Mouse (Mus musculus): ENCODE measurements around the gene Fam198b. TPM values are rescaled to one million over a fixed set of nuclear protein-coding genes. Genes with fewer than 3 reads are reported as not detected.

The Fam198b gene
- total RNA-seq, 1 experiment from 2014 or later, result 1.4 TPM

DNA sequence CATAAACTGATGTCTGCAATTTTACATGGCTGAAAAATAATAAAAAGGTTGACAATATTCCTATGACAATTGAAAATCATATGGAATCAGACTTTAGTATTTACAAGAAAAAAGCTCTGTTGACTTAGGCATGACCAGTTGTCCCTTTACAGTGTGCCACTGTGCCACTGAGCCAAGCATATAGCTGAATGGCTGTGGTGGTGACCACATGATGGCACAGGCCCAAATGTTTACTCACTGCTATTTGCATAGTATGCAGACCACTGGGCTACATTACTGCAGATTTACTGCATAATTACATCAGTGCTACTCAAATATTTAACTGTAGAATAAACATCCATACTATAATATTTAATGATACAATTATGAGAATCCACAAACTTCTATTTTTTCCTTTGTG, 21.1 kb downstream of the Fam198b start:
- no peak for ATAC-seq (replicated peaks in 1 of 2; ENCODE audit: insufficient read depth in 1 of 2, low FRiP score in 2 of 2, low TSS enrichment in 1 of 2, low read depth in 1 of 2, poor library complexity in 2 of 2, severe bottlenecking in 2 of 2)

DNA sequence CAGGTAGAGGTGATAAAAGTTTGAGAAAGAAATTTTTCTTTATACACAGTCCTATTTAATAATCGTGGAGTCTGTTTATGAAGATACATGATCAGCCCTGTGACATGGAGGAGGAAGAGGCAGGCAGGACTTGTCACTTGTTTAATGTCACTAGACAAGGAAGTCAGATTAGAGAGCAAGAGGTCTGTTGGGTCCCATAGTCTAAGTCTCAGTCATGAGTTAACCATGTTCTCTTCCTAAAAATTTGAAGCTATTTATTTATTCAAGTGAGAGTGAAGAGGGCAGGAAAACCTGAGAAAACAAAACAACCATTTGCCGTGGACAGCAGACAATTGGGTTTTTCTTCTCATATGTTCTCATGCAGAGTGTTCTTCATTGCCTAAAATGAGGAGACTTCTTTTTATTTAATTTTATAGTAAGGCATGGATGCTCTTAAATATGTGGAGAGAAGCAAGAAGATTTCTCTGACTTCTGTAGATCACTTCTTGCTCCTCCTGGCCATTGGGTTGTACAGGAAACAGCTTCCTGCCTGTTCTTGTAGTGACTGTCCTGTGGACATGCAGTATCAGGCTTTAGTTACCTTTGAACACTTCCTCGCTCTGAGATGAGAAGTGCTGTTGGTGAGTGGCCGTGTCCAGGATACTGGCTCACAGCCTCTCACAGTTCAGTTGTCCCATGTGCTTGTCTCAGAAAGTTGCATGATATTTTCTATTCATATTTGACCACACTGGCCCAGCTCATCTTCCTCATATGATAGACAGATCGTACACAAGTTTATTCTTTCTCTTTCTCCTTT, 22.1 kb downstream of the Fam198b start:
- ATAC-seq (replicated peaks in 1 of 2; ENCODE audit: insufficient read depth in 1 of 2, low FRiP score in 2 of 2, low TSS enrichment in 1 of 2, low read depth in 1 of 2, poor library complexity in 2 of 2, severe bottlenecking in 2 of 2), result peak; percentile 15 to 33

DNA sequence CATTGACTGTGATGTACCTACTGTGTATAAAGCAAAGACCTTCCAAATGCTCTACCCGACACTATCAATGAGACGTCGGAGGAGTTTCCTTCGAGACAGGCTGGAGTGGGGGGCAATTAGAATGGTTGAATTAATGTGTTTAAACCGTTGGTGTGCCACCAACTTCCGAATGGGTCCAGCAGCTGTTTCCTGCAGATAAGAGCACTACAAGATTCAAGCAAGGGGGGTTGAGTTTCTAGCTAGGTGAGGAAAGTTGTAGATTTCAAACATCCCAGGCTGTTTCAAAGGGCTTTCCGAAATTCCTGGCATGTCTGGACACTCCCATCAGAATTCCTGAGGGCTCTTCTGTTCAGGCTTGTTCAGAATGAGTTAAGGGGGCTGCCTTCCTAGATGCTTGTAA, 22.9 kb downstream of the Fam198b start:
- peak; percentile 88 for ATAC-seq (replicated peaks in 1 of 2; ENCODE audit: insufficient read depth in 1 of 2, low FRiP score in 2 of 2, low TSS enrichment in 1 of 2, low read depth in 1 of 2, poor library complexity in 2 of 2, severe bottlenecking in 2 of 2)

DNA sequence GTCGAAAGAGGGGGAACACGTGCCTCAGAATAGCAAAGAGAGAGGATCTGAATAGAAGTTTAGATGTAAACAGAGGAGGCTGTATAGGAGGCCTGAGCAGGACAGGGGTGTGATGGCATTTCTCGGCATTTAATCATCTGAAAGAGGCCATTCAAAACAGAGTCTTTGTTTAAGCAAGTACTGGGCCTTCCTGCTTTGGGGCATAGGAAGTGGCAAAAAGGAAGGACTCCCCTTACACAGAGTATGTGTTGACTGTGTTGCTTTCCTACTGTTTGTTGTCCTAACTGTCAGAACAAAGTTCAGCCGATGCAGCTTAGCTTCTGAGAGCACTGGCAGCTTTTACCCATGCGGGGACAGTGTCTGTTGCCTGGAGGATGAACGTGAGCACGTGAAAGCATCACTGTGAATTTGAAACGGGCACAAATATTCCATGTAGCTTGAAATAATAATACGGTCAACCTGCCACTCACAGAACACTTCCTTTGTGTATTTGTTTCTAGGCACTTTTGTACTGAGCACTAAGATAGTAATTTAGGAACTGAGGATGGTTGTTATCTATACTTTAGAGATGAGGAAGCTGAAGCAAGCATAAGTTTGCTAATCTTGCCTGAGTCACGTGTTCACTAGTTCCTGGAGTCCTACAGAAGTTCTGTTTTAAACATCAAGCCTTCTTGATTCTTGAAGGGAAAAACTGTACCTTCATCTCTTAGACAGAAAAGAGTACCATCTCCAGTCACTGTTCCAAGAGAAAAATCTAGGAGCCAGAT, 26.2 kb downstream of the Fam198b start:
- no peak for ATAC-seq (replicated peaks in 1 of 2; ENCODE audit: insufficient read depth in 1 of 2, low FRiP score in 2 of 2, low TSS enrichment in 1 of 2, low read depth in 1 of 2, poor library complexity in 2 of 2, severe bottlenecking in 2 of 2)

DNA sequence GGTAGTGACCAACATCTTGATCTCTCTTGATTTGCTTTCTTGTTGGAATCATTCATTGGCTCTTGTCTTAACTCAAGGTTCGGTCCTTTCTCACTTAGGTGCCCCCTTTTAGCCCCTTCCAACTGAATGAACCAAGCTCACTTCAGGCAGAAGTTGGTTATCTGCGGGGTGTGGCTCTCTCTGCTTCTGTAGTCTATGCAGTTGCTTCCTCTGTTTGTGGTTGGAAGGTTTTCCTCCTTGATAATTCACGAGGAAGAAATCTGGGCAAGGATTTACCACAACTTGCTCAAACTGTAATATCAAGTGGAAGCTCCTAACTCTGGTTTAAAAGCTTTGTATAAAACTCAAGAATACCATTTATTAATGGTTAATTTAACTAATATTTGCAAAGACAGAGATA, 26.8 kb downstream of the Fam198b start:
- peak in 1 of 2 experiments; percentile 37; a peak in 1 of 4 replicates for ATAC-seq (replicated peaks in 1 of 2; ENCODE audit: insufficient read depth in 1 of 2, low FRiP score in 2 of 2, low TSS enrichment in 1 of 2, low read depth in 1 of 2, poor library complexity in 2 of 2, severe bottlenecking in 2 of 2)

DNA sequence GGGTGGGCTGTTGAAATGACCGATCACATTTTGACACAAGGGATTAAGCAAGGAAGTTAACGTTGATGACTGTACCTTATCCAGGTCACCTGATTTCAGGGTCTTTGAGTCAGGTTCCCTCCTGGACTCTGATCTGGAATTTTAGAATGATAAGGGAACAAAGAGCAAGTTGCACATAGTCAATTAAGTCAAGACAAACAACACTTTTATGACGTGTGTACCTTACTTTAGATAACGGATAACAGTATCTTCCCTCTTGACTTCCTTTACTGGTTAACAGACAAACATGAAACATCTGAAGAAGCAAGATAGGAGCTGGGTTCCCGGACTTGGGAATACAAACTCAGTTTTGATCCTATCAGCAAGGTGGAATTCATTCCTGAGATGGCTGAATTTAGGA, 29.7 kb downstream of the Fam198b start:
- ATAC-seq (replicated peaks in 1 of 2; ENCODE audit: insufficient read depth in 1 of 2, low FRiP score in 2 of 2, low TSS enrichment in 1 of 2, low read depth in 1 of 2, poor library complexity in 2 of 2, severe bottlenecking in 2 of 2), result no peak

DNA sequence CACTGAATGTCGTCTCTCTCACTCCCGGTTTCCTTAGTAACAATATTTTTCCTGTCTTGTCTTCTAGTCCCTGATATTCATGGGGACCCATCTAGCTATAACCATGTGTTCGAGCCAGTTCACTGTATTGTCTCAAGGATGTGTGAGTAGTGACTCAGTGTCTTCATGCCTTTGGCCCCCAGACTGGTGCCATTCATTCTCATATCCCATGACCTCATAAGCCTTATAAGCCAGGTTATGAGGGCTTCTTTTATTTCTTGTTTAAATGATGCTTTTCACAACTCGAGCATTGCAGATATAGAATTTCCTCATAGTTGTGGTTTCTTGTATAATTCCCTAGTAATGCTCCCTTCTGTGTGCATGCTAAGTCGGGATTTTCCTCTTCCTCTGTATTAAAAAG, 31.9 kb downstream of the Fam198b start:
- no peak for ATAC-seq (replicated peaks in 1 of 2; ENCODE audit: insufficient read depth in 1 of 2, low FRiP score in 2 of 2, low TSS enrichment in 1 of 2, low read depth in 1 of 2, poor library complexity in 2 of 2, severe bottlenecking in 2 of 2)

DNA sequence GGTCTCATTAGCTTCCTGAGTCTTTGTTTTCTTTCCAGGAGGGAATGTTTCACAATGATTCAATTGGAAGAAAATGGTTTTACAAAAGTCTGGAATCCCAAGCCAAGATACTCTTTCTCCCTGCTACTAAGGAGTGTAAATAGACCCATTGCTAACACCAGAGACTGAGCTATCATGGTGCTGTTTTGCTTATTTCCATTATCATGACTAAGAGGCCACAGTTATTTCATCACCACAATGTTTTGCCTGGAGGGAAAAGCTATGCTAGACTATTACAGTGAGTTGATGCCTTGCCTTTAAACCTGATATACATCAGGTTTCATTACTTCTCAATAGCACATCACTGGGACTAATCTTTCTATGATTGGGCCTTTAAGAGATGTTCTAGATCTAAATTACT, 34.4 kb downstream of the Fam198b start:
- ATAC-seq (replicated peaks in 1 of 2; ENCODE audit: insufficient read depth in 1 of 2, low FRiP score in 2 of 2, low TSS enrichment in 1 of 2, low read depth in 1 of 2, poor library complexity in 2 of 2, severe bottlenecking in 2 of 2), result no peak

DNA sequence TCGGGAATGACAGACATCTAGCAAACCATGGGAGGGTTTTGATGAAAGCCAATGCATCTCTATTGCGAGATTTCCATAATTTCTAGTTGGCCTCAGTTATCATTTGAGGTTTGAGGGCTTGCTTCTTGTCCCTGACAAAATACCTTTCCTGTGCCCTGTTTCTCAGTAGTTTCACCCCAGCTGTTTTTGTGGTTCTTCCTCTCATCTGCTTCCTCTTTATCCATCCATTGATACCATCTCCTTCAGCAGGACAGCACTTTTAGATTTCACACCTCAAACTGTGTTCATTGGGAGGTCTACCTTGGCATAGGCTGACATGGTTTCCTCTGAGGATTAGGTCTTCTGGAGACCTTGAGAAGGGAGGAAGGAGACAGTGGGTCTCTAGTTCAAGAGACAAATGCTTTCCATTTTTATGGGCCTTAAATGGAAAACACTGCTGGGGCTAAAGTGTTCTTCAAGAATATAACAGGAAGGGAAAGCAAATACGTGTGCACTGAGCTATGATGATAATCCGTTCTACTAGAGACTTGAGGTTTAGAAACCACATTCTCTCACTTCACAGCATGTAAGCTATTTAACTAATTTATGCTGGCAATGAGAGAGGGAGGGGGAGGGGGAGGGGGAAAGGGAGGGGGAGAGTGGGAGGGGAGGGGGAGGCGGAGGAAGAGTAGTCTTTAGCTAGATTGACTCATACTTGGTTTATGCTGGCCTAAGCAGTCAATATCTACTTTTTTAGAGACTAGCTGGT, 41.8 kb downstream of the Fam198b start:
- peak; percentile 87 to 88 for ATAC-seq (replicated peaks in 1 of 2; ENCODE audit: insufficient read depth in 1 of 2, low FRiP score in 2 of 2, low TSS enrichment in 1 of 2, low read depth in 1 of 2, poor library complexity in 2 of 2, severe bottlenecking in 2 of 2)

DNA sequence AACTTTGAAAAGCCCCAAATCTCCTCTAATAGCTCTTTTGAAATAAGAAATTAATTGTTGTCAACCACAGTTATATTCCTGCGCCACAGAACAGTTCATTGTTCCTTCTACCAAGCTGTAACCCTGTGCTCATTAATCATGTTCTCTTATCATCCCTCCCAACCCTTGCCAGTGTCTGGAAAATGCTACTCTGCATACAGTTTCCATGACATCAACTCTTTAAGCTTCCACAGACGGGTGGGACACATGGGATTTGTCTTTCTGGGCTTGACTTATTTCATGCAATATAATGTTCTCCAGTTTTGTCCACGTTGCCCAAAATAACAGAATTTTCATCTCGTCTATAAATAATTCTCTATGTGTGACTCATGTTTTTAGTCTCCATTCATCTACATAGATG, 42.7 kb downstream of the Fam198b start:
- no peak for ATAC-seq (replicated peaks in 1 of 2; ENCODE audit: insufficient read depth in 1 of 2, low FRiP score in 2 of 2, low TSS enrichment in 1 of 2, low read depth in 1 of 2, poor library complexity in 2 of 2, severe bottlenecking in 2 of 2)

DNA sequence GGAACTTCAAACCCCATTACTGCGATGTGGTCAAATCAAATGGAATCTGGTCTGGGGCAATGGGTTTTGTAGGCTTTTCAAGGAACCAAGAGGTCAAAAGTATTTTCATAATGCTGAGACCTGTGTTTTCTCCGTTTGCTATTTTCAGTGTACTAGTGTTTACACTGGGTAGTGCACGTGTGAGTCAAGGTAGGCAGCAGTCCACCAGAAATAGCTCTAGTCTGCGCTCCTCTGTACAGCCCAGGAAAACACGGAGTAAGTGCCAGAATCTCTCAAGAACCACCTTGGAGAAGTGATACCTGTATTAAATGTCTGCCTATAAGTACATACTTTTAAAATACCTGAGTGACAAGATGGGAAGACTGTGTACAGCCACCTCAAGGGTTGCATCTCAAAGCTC, 44.1 kb downstream of the Fam198b start:
- no peak for ATAC-seq (replicated peaks in 1 of 2; ENCODE audit: insufficient read depth in 1 of 2, low FRiP score in 2 of 2, low TSS enrichment in 1 of 2, low read depth in 1 of 2, poor library complexity in 2 of 2, severe bottlenecking in 2 of 2)

DNA sequence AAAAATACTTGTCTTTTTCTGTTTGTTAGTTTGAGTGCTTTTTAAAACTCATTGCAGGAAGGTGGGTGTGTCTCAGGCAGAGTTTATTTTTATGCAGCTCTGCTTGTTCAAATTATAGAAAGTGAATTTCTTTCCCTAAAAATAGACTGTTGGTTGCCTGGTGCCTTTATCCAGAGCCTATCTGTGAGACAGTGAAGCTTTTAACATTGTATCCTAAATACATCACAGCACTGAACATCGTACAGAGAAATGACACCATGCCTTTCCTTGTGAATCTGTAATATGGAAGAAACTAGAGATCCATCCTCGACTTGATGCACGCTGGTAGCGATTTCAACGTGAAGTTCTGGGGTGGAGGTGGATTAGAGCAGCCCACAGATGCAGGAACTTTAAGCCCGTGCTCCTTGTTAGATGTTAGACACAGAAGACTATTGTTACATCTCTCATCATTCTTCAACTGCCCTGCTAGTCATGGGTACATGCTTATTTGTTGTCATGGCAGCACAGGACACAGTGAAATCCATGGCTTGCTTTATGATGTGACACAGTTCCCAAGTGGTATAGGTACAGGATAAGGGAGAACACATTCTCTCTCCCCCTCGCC, 45.9 kb downstream of the Fam198b start:
- ATAC-seq (replicated peaks in 1 of 2; ENCODE audit: insufficient read depth in 1 of 2, low FRiP score in 2 of 2, low TSS enrichment in 1 of 2, low read depth in 1 of 2, poor library complexity in 2 of 2, severe bottlenecking in 2 of 2), result no peak

DNA sequence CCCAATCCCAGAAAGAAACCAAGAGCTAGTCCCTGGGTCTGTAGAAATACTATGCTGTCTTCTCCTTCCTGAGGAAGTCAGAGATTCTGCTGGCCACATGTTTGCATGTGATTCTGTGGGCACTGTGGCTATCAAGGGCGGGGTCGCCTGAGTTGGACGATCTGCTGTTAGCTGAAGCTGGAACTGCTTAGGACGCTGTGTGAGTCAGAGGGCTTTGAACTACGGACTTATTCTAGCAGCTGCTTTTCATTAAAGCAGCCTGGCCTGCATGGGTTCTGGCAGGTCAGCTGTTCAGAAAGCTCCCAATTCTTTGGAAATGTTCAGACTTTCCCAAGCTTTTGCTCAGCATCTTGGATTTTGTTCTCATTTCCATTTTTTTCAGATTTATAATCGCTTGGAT, 51.9 kb downstream of the Fam198b start:
- peak; percentile 63 to 74; a peak in 3 of 4 replicates for ATAC-seq (replicated peaks in 1 of 2; ENCODE audit: insufficient read depth in 1 of 2, low FRiP score in 2 of 2, low TSS enrichment in 1 of 2, low read depth in 1 of 2, poor library complexity in 2 of 2, severe bottlenecking in 2 of 2)

DNA sequence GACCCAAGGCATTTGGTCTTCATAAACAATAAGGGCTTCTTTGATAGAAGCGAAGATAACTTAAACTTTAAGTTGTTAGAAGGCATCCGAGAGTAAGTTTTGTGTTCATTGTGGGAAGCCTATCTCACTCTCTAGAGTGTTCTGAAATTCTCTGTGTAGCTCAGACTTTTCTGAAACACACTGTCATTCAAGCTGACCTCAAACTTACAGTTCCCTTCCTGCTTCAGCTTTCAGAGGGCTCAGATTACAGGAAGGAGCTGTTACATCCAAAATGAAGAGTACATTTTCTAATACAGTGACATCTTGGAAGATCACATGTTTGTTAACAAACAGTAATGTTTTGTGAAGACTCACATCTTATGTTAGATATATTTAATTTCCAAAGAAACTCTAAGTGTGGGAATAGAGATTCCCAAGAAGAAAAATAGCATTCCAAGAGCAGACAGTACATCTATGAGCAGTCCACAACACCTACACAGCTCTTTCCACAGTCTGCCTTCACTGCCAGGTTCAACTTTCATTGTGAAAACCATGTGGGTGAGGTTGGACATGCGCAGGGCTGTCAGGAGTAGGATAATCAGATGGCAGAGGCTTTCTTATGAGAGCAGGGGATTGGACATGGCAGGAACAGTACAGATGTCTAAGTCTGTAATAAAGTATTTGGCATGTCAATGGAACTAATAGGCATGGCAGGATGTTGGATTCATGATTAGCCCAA, 52.6 kb downstream of the Fam198b start:
- ATAC-seq (replicated peaks in 1 of 2; ENCODE audit: insufficient read depth in 1 of 2, low FRiP score in 2 of 2, low TSS enrichment in 1 of 2, low read depth in 1 of 2, poor library complexity in 2 of 2, severe bottlenecking in 2 of 2), result peak; percentile 74 to 82

DNA sequence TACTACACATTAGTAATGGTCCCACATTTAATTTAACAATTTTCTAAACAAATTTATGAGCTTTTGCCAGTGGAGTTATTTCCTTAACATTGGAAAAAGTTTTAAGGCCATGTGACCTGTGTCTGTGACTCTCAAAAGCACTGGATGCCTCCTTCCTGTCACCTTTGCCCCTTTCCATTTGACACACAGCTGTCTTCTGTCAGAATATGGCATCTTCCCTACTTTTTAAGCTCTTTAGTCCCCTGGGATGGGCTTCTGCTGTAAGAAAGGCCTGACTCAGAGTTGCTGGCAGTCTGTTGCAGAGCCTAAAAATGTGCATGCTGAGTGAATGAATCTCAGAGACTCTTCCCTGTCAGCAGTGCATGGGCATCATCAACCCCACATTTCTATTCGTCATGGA, 63.4 kb downstream of the Fam198b start:
- ATAC-seq (replicated peaks in 1 of 2; ENCODE audit: insufficient read depth in 1 of 2, low FRiP score in 2 of 2, low TSS enrichment in 1 of 2, low read depth in 1 of 2, poor library complexity in 2 of 2, severe bottlenecking in 2 of 2), result no peak

DNA sequence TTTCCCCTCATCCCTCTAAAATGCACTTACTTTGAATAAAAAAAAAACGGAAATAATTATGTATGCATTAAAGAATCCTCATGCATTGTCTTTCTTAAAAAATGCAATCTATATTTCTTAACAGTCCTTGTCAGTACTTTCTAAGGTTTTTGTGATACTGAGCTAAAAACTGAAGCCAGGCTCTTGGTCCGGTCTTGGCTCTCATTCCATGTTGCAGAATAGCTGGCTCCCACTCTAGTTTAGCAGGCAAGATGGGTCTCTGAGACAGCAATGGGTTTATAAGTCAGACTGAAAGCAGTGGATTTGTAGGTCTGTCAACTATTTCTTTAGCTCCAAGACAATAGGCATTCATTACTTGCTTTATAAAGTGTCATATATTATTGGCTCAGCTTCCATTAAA, 63.8 kb downstream of the Fam198b start:
- ATAC-seq (replicated peaks in 1 of 2; ENCODE audit: insufficient read depth in 1 of 2, low FRiP score in 2 of 2, low TSS enrichment in 1 of 2, low read depth in 1 of 2, poor library complexity in 2 of 2, severe bottlenecking in 2 of 2), result no peak

DNA sequence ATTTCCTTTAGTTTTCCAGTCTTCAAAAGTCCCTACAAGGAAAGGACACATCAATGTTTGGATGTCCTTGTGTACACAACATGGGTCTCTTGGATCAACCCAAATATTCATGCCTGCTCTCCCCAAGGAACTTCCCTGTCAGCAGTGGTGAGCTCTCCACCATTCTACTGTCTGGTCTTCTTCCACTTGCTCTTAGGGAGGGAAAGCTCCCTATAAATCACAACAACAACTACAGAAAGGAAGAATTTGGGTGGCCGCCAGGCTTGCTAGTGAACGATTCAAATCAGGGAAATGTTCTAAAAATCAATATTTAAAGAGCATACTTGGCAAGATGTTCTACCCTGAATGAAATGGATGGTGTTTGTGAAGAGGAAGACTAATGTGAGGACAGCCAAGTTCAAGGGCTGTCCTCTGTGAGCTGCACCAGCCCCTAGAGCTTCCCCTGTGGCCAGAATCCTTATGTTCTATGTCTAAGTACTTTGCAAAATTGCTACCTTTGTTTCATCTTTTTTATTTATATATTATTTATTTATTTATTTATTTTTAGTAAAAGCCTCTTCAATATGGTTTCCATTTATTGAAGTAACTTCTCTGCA, 68.9 kb downstream of the Fam198b start:
- no peak for ATAC-seq (replicated peaks in 1 of 2; ENCODE audit: insufficient read depth in 1 of 2, low FRiP score in 2 of 2, low TSS enrichment in 1 of 2, low read depth in 1 of 2, poor library complexity in 2 of 2, severe bottlenecking in 2 of 2)
